Mouse (Mus musculus): ENCODE results near the gene Reps1. TPM values are rescaled to one million over a fixed set of nuclear protein-coding genes. Genes with fewer than 3 reads are reported as not detected.

Reps1 gene
- polyA plus RNA-seq, 1 experiment = 95.8 TPM

GRCm38 (mm10) chr10:18068880-18069279 lies 13.2 kb downstream of the Reps1 start:
- no peak overlapping the region for H3K4me3 ChIP-seq (ENCODE audit: control insufficient read depth, insufficient read depth, low read length)
- DNase-seq = no peak
- H3K36me3 ChIP-seq (ENCODE audit: control insufficient read depth, insufficient read depth, low read length) = no peaks in the 10 kb centered on the region
- WGBS = 94% methylated on average over 2 of the region's 2 CpGs
- TF ChIP-seq CTCF (IDR thresholded peaks at IDR 0.05; ENCODE audit: borderline replicate concordance, control insufficient read depth, extremely low read depth, insufficient read depth, low read length, poor library complexity) (no peak), POLR2A (IDR thresholded peaks at IDR 0.05; ENCODE audit: control insufficient read depth, extremely low read depth, insufficient read depth, low read length, poor library complexity) (no peak)
- H3K4me1 ChIP-seq (replicated peaks; ENCODE audit: control insufficient read depth, insufficient read depth, low read length) = peaks cover 4% of the 10 kb centered on the region
- no peak overlapping the region for H3K27ac ChIP-seq (ENCODE audit: control insufficient read depth, insufficient read depth, low read length)
- no peaks in the 10 kb centered on the region for H3K27me3 ChIP-seq (ENCODE audit: control insufficient read depth, insufficient read depth, low read length)

GRCm38 (mm10) chr10:18069576-18069975 lies 13.9 kb downstream of the Reps1 start:
- 92% methylated on average over 2 of the region's 2 CpGs for WGBS
- no peak for TF ChIP-seq POLR2A (IDR thresholded peaks at IDR 0.05; ENCODE audit: control insufficient read depth, extremely low read depth, insufficient read depth, low read length, poor library complexity)
- TF ChIP-seq CTCF (IDR thresholded peaks at IDR 0.05; ENCODE audit: borderline replicate concordance, control insufficient read depth, extremely low read depth, insufficient read depth, low read length, poor library complexity) = no peak
- H3K4me1 ChIP-seq (replicated peaks; ENCODE audit: control insufficient read depth, insufficient read depth, low read length) = peaks cover 4% of the 10 kb centered on the region
- H3K27me3 ChIP-seq (ENCODE audit: control insufficient read depth, insufficient read depth, low read length) = no peaks in the 10 kb centered on the region
- no peak overlapping the region for H3K4me3 ChIP-seq (ENCODE audit: control insufficient read depth, insufficient read depth, low read length)
- DNase-seq = no peak
- H3K36me3 ChIP-seq (ENCODE audit: control insufficient read depth, insufficient read depth, low read length) = no peaks in the 10 kb centered on the region
- no peak overlapping the region for H3K27ac ChIP-seq (ENCODE audit: control insufficient read depth, insufficient read depth, low read length)

GRCm38 (mm10) chr10:18070144-18070543 lies 14.5 kb downstream of the Reps1 start:
- no peaks in the 10 kb centered on the region for H3K36me3 ChIP-seq (ENCODE audit: control insufficient read depth, insufficient read depth, low read length)
- H3K27me3 ChIP-seq (ENCODE audit: control insufficient read depth, insufficient read depth, low read length) = no peaks in the 10 kb centered on the region
- H3K27ac ChIP-seq (ENCODE audit: control insufficient read depth, insufficient read depth, low read length) = no peak overlapping the region
- no peak for DNase-seq
- H3K4me3 ChIP-seq (ENCODE audit: control insufficient read depth, insufficient read depth, low read length) = no peak overlapping the region
- 50% methylated on average over 3 of the region's 3 CpGs for WGBS
- TF ChIP-seq POLR2A (IDR thresholded peaks at IDR 0.05; ENCODE audit: control insufficient read depth, extremely low read depth, insufficient read depth, low read length, poor library complexity) (no peak), CTCF (IDR thresholded peaks at IDR 0.05; ENCODE audit: borderline replicate concordance, control insufficient read depth, extremely low read depth, insufficient read depth, low read length, poor library complexity) (no peak)
- H3K4me1 ChIP-seq (replicated peaks; ENCODE audit: control insufficient read depth, insufficient read depth, low read length) = peaks cover 4% of the 10 kb centered on the region

GRCm38 (mm10) chr10:18070616-18071015 lies 15.0 kb downstream of the Reps1 start:
- no peaks in the 10 kb centered on the region for H3K27me3 ChIP-seq (ENCODE audit: control insufficient read depth, insufficient read depth, low read length)
- H3K36me3 ChIP-seq (ENCODE audit: control insufficient read depth, insufficient read depth, low read length) = no peaks in the 10 kb centered on the region
- no peak for DNase-seq
- 8% methylated on average over 2 of the region's 2 CpGs for WGBS
- no peak overlapping the region for H3K4me3 ChIP-seq (ENCODE audit: control insufficient read depth, insufficient read depth, low read length)
- TF ChIP-seq CTCF (IDR thresholded peaks at IDR 0.05; ENCODE audit: borderline replicate concordance, control insufficient read depth, extremely low read depth, insufficient read depth, low read length, poor library complexity) = no peak
- no peak for TF ChIP-seq POLR2A (IDR thresholded peaks at IDR 0.05; ENCODE audit: control insufficient read depth, extremely low read depth, insufficient read depth, low read length, poor library complexity)
- peaks cover 4% of the 10 kb centered on the region for H3K4me1 ChIP-seq (replicated peaks; ENCODE audit: control insufficient read depth, insufficient read depth, low read length)
- H3K27ac ChIP-seq (ENCODE audit: control insufficient read depth, insufficient read depth, low read length) = no peak overlapping the region

- H3K27ac ChIP-seq (ENCODE audit: control insufficient read depth, insufficient read depth, low read length) = no peak overlapping the region
- no peak overlapping the region for H3K4me3 ChIP-seq (ENCODE audit: control insufficient read depth, insufficient read depth, low read length)
- no peak for TF ChIP-seq POLR2A (IDR thresholded peaks at IDR 0.05; ENCODE audit: control insufficient read depth, extremely low read depth, insufficient read depth, low read length, poor library complexity)
- no peak for TF ChIP-seq CTCF (IDR thresholded peaks at IDR 0.05; ENCODE audit: borderline replicate concordance, control insufficient read depth, extremely low read depth, insufficient read depth, low read length, poor library complexity)
- peaks cover 4% of the 10 kb centered on the region for H3K4me1 ChIP-seq (replicated peaks; ENCODE audit: control insufficient read depth, insufficient read depth, low read length)
- no peak for DNase-seq
- H3K36me3 ChIP-seq (ENCODE audit: control insufficient read depth, insufficient read depth, low read length) = no peaks in the 10 kb centered on the region
- no peaks in the 10 kb centered on the region for H3K27me3 ChIP-seq (ENCODE audit: control insufficient read depth, insufficient read depth, low read length)
- WGBS = 87% methylated on average over 3 of the region's 3 CpGs
These were observed 17.2 kb downstream of the Reps1 start for GRCm38 (mm10) chr10:18072871-18073270.

- TF ChIP-seq POLR2A (IDR thresholded peaks at IDR 0.05; ENCODE audit: control insufficient read depth, extremely low read depth, insufficient read depth, low read length, poor library complexity) (no peak), CTCF (IDR thresholded peaks at IDR 0.05; ENCODE audit: borderline replicate concordance, control insufficient read depth, extremely low read depth, insufficient read depth, low read length, poor library complexity) (no peak)
- H3K36me3 ChIP-seq (ENCODE audit: control insufficient read depth, insufficient read depth, low read length) = no peaks in the 10 kb centered on the region
- no peak for DNase-seq
- H3K27me3 ChIP-seq (ENCODE audit: control insufficient read depth, insufficient read depth, low read length) = no peaks in the 10 kb centered on the region
- H3K4me1 ChIP-seq (replicated peaks; ENCODE audit: control insufficient read depth, insufficient read depth, low read length) = peaks cover 4% of the 10 kb centered on the region
- H3K27ac ChIP-seq (ENCODE audit: control insufficient read depth, insufficient read depth, low read length) = no peak overlapping the region
- 92% methylated on average over 5 of the region's 5 CpGs for WGBS
- no peak overlapping the region for H3K4me3 ChIP-seq (ENCODE audit: control insufficient read depth, insufficient read depth, low read length)
These were observed 18.9 kb downstream of the Reps1 start for GRCm38 (mm10) chr10:18074383-18075075.

Measured in thymus, adult 2 months (tissue).